Mouse (Mus musculus) ovary, postnatal 14 days (tissue): ENCODE data around the gene Hnrnpc.
"Not testable (repeated sequence)": the region's sequence is repeated elsewhere in the genome, so short reads cannot be mapped to it uniquely, and the experiment has no call there.

ENCODE experiments used
- DNase-seq: peaks from one replicate; pipeline ENCODE4 v3.0.0; 2022; ENCODE audit warnings: low spot score

Hnrnpc gene

GRCm38 (mm10) chr14:52103474-52103855, 363 bp downstream of the Hnrnpc start:
- no peak for DNase-seq

GRCm38 (mm10) chr14:52101285-52102157, 2.3 kb downstream of the Hnrnpc start:
- DNase-seq: no peak

GRCm38 (mm10) chr14:52100170-52100960, 3.5 kb downstream of the Hnrnpc start:
- no peak for DNase-seq

- DNase-seq: no peak
These were observed 4.3 kb downstream of the Hnrnpc start for GRCm38 (mm10) chr14:52099563-52099962.

GRCm38 (mm10) chr14:52098387-52098786, 5.4 kb downstream of the Hnrnpc start:
- not testable (repeated sequence) for DNase-seq

GRCm38 (mm10) chr14:52097191-52097590, 6.6 kb downstream of the Hnrnpc start:
- DNase-seq: not testable (repeated sequence)

GRCm38 (mm10) chr14:52094533-52094932, 9.3 kb downstream of the Hnrnpc start:
- no peak for DNase-seq

GRCm38 (mm10) chr14:52083083-52083482, 20.7 kb downstream of the Hnrnpc start:
- DNase-seq: no peak

GRCm38 (mm10) chr14:52071599-52072137, 32.2 kb downstream of the Hnrnpc start:
- no peak for DNase-seq

- no peak for DNase-seq
These were observed 37.7 kb downstream of the Hnrnpc start for GRCm38 (mm10) chr14:52066135-52066534.

GRCm38 (mm10) chr14:52061798-52062197, 42.0 kb downstream of the Hnrnpc start:
- no peak for DNase-seq

- no peak for DNase-seq
These were observed 43.0 kb downstream of the Hnrnpc start for GRCm38 (mm10) chr14:52060800-52061199.

GRCm38 (mm10) chr14:52059982-52060381, 43.8 kb downstream of the Hnrnpc start:
- no peak for DNase-seq

GRCm38 (mm10) chr14:52052720-52053119, 51.1 kb downstream of the Hnrnpc start:
- not testable (repeated sequence) for DNase-seq

GRCm38 (mm10) chr14:52045966-52046565, 57.8 kb downstream of the Hnrnpc start:
- DNase-seq: no peak

GRCm38 (mm10) chr14:52044901-52045678, 58.7 kb downstream of the Hnrnpc start:
- peak; percentile 24 for DNase-seq

- no peak for DNase-seq
These were observed 60.4 kb downstream of the Hnrnpc start for GRCm38 (mm10) chr14:52043446-52043845.

- DNase-seq: not testable (repeated sequence)
These were observed 61.5 kb downstream of the Hnrnpc start, which contains the start of gene Olfr221 for GRCm38 (mm10) chr14:52042359-52042758. Gene Olfr221 (minus strand): TSS chr14:52042459.

- no peak for DNase-seq
These were observed 64.5 kb downstream of the Hnrnpc start for GRCm38 (mm10) chr14:52039332-52039731.

GRCm38 (mm10) chr14:52035926-52036325, 67.9 kb downstream of the Hnrnpc start:
- DNase-seq: no peak

- DNase-seq: no peak
These were observed 77.5 kb downstream of the Hnrnpc start for GRCm38 (mm10) chr14:52026342-52026741.
